Mouse (Mus musculus): Measurements from ENCODE around the gene Gsta4.

GRCm38 (mm10) chr9:78210821-78211220, 28.2 kb downstream of the Gsta4 start:
- no peak for TF ChIP-seq CTCF (IDR thresholded peaks at IDR 0.05; ENCODE audit: insufficient read depth, low read length)
- no peak for TF ChIP-seq POLR2A (IDR thresholded peaks at IDR 0.05; ENCODE audit: borderline replicate concordance, extremely low read depth, low read depth, low read length)
